Mouse (Mus musculus) small intestine, adult 2 months (tissue): ENCODE data around the gene Stard10.

Experiments used
- CTCF ChIP-seq: fragments of 200-500 bp; IDR thresholded peaks from 2 replicates; pipeline ENCODE4 v1.5.1; 2012; ENCODE audit warnings: low read depth, mild to moderate bottlenecking, control low read depth, inconsistent platforms, low read length, moderate library complexity, mixed read lengths; ENCODE audit not compliant: insufficient replicate concordance, insufficient read length; ENCODE audit errors: extremely low read depth
- POLR2A ChIP-seq: fragments of 200-500 bp; IDR thresholded peaks from 2 replicates; pipeline ENCODE4 v1.6.1; 2012; ENCODE audit warnings: low read depth, mild to moderate bottlenecking, control low read depth, inconsistent platforms, low read length, moderate library complexity

GRCm38 (mm10) chr7:101326006-101326405 is 9.1 kb downstream of the Stard10 start:
- TF ChIP-seq POLR2A (no peak), CTCF (no peak)
